Mouse (Mus musculus): Measurements from ENCODE around the gene Surf4. TPM values are rescaled to one million over a fixed set of nuclear protein-coding genes. Genes with fewer than 3 reads are reported as not detected.

Gene Surf4
- polyA plus RNA-seq, 1 experiment, result 54.9 TPM

DNA sequence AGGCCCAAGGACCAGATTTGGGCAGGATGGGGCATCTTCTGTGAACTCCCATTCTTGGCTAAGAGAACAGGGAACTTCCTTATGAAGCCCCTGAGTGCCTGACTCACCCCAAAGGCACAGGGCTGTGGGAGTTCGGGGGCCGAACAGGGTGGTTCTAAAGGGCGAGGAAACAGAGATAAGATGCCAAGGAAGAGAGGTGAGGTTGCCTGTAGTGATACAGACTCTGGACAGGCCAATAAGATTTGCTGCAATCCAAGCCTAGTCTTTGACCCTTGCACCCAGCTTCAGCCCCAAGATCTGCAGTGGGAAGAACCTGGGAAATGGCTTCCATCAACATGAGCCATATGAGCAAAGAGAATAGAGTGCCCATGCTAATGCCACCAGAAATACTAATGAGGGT, 9.5 kb upstream of the Surf4 start:
- 75% methylated on average over 3 of the region's 3 CpGs for WGBS
- DNase-seq, result no peak
- Histone ChIP-seq H3K27me3 (ENCODE audit: control insufficient read depth, insufficient read depth, low read length) (no peaks in the 10 kb centered on the region), H3K4me1 (ENCODE audit: control insufficient read depth, insufficient read depth, low read length) (no peaks in the 10 kb centered on the region), H3K4me3 (replicated peaks; ENCODE audit: insufficient read depth, low read depth, low read length) (no peak overlapping the region), H3K27ac (ENCODE audit: insufficient read depth, low read length) (no peak overlapping the region)
- no peak for TF ChIP-seq POLR2A (IDR thresholded peaks at IDR 0.05; ENCODE audit: borderline replicate concordance, insufficient read depth, low read length)
- TF ChIP-seq CTCF (IDR thresholded peaks at IDR 0.05; ENCODE audit: borderline replicate concordance, insufficient read depth, low read depth, low read length), result no peak

DNA sequence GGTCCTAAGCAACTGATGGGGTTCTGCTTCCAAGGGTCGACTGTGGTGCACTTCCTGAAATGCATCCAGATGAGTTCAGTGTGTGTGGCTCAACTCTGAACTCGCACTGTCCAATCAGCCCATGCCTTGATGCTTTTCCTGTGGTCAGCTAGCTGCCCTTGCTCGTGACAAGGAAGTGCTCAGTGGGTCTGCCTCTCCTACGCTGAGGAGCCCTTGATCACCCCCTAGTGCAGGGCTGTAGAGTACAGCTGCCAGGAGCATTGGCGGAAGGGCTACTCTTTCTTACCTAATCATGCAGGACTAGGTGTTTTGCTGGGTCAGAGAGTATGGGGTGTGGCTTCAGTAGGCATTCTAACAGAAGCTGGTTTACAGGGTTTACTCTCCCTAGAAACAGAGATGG, 7.8 kb upstream of the Surf4 start:
- no peak for DNase-seq
- Histone ChIP-seq H3K4me1 (ENCODE audit: control insufficient read depth, insufficient read depth, low read length) (no peaks in the 10 kb centered on the region), H3K27ac (ENCODE audit: insufficient read depth, low read length) (no peak overlapping the region), H3K27me3 (ENCODE audit: control insufficient read depth, insufficient read depth, low read length) (no peaks in the 10 kb centered on the region), H3K4me3 (replicated peaks; ENCODE audit: insufficient read depth, low read depth, low read length) (no peak overlapping the region)
- 44% methylated on average over 5 of the region's 5 CpGs for WGBS
- TF ChIP-seq POLR2A (IDR thresholded peaks at IDR 0.05; ENCODE audit: borderline replicate concordance, insufficient read depth, low read length) (no peak), CTCF (IDR thresholded peaks at IDR 0.05; ENCODE audit: borderline replicate concordance, insufficient read depth, low read depth, low read length) (no peak)

DNA sequence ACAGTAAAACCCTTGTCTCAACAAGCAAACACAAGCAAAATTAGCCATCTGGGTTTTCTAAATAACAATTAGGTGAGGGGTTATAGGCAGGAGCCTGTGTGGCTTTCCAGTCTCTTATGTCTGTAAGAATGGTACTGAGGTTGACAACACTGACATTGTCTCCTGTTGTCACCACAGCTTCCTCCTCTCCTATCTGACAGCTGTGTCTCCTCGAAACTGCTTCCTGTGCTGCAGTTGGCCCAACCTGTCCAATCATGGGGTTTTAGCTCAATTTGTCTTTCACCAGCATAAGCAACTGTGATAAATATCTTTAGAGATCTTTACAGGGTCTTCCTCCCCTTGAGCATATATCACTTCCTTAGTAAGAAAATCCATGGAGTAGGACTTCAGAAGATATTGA, 2.7 kb upstream of the Surf4 start:
- Histone ChIP-seq H3K4me3 (replicated peaks; ENCODE audit: insufficient read depth, low read depth, low read length) (no peak overlapping the region), H3K4me1 (ENCODE audit: control insufficient read depth, insufficient read depth, low read length) (peaks cover 4% of the 10 kb centered on the region; the same call in 1 of the 2 replicates), H3K27me3 (ENCODE audit: control insufficient read depth, insufficient read depth, low read length) (no peaks in the 10 kb centered on the region), H3K27ac (ENCODE audit: insufficient read depth, low read length) (no peak overlapping the region)
- 68% methylated on average over 1 of the region's 1 CpGs for WGBS
- DNase-seq, result no peak
- no peak for TF ChIP-seq CTCF (IDR thresholded peaks at IDR 0.05; ENCODE audit: borderline replicate concordance, insufficient read depth, low read depth, low read length)
- no peak for TF ChIP-seq POLR2A (IDR thresholded peaks at IDR 0.05; ENCODE audit: borderline replicate concordance, insufficient read depth, low read length)

DNA sequence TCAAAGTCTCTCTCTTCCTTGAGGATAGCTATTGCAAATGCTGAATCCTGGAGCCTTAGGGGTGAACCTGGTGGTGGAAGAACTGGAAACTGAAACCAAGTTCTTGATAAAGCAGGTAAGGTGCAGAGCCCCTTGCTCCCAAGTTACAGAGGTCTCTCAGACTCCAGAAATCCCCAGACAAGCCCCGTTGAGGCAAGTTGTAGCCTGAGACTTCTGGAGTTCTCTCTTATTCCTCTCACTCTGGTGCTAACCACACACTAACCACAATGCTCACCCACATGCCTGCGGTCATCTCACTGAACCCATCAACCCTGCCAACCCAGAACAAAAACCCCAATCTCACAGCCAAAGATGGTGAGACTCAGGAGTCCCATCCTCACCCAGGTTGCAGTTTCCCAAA, 1.6 kb upstream of the Surf4 start:
- 83% methylated on average over 2 of the region's 2 CpGs for whole genome bisulfite sequencing
- TF ChIP-seq POLR2A (IDR thresholded peaks at IDR 0.05; ENCODE audit: borderline replicate concordance, insufficient read depth, low read length), result no peak
- no peak for TF ChIP-seq CTCF (IDR thresholded peaks at IDR 0.05; ENCODE audit: borderline replicate concordance, insufficient read depth, low read depth, low read length)
- DNase-seq, result no peak
- Histone ChIP-seq H3K27me3 (ENCODE audit: control insufficient read depth, insufficient read depth, low read length) (no peaks in the 10 kb centered on the region), H3K4me1 (ENCODE audit: control insufficient read depth, insufficient read depth, low read length) (peaks cover 10% of the 10 kb centered on the region), H3K27ac (ENCODE audit: insufficient read depth, low read length) (no peak overlapping the region), H3K4me3 (replicated peaks; ENCODE audit: insufficient read depth, low read depth, low read length) (no peak overlapping the region)

DNA sequence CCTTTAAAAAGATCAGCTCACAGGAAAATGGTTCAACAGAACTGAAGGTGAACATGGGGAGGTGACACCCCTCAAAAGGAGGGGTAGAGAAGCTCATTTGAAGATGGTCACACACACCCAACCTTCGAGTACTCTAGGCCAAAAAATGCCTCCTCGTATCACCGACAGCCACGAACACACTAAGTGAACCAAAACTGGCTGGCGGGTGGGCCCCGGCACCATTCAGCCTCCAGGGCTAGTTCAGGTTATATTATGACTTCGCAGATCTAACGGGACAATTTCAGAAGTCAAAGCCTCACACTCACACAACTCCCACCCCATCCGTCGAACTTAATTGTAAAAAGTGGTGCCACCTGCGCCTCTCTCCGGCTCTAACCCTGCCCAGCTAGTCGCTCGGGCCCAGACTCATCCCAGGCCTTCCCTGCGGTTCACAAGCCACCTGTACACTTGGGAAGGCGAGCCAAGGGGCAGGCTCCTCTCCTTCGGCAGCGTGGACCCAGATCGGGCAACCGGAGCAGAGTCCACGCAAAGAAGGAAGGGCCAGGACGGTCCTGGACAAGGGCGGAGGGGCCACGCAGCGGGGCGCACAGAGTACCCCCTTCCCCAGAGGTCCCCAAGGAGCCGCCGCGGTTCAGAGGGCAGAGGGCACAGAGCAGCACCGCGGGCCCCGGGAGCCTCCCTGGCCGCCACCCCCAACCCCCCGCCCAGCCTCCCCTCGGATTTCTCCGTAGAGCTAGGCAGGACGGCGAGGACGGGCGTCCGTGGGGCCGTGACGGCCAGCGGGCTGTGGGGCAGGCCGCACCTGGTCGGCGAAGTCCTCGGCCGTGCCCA, 1.0 kb downstream of the Surf4 start:
- Histone ChIP-seq H3K27me3 (ENCODE audit: control insufficient read depth, insufficient read depth, low read length) (no peaks in the 10 kb centered on the region), H3K27ac (ENCODE audit: insufficient read depth, low read length) (peak overlapping the region; percentile 81; the same call in 1 of the 2 replicates), H3K4me1 (ENCODE audit: control insufficient read depth, insufficient read depth, low read length) (peaks cover 13% of the 10 kb centered on the region), H3K4me3 (replicated peaks; ENCODE audit: insufficient read depth, low read depth, low read length) (peak overlapping the region; percentile 85)
- DNase-seq, result peak; percentile 62 to 63
- TF ChIP-seq POLR2A (IDR thresholded peaks at IDR 0.05; ENCODE audit: borderline replicate concordance, insufficient read depth, low read length) (no peak), CTCF (IDR thresholded peaks at IDR 0.05; ENCODE audit: borderline replicate concordance, insufficient read depth, low read depth, low read length) (no peak)
- under 1% methylated on average over 49 of the region's 49 CpGs for WGBS

DNA sequence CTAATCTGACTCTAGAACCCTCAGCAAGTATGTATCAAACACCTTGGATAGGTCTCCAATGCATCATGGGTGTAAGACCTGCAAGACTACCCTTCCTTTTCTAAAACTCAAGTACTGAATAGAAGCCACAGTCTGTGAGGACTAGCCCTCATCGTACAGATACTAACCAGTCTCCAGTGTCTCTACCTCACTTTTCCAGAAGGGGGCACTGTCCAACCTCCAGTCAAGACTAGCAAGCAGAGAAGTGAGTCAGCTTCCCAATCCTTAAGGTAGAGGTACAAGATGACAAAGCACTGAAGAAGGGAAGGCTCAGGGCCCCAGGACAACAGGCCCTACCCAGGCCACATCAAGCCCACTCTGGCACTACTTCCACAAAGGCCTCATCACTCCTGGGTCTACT, 3.3 kb downstream of the Surf4 start:
- no peak overlapping the region for H3K27ac ChIP-seq (ENCODE audit: insufficient read depth, low read length)
- H3K4me3 ChIP-seq (replicated peaks; ENCODE audit: insufficient read depth, low read depth, low read length), result no peak overlapping the region
- peak; percentile 71 to 74 for DNase-seq
- TF ChIP-seq CTCF (IDR thresholded peaks at IDR 0.05; ENCODE audit: borderline replicate concordance, insufficient read depth, low read depth, low read length), result peak; percentile 68; the same call in 1 of the 2 replicates
- TF ChIP-seq POLR2A (IDR thresholded peaks at IDR 0.05; ENCODE audit: borderline replicate concordance, insufficient read depth, low read length), result no peak
- 6% methylated on average over 1 of the region's 1 CpGs for WGBS
- peaks cover 13% of the 10 kb centered on the region for H3K4me1 ChIP-seq (ENCODE audit: control insufficient read depth, insufficient read depth, low read length)
- no peaks in the 10 kb centered on the region for H3K27me3 ChIP-seq (ENCODE audit: control insufficient read depth, insufficient read depth, low read length)

DNA sequence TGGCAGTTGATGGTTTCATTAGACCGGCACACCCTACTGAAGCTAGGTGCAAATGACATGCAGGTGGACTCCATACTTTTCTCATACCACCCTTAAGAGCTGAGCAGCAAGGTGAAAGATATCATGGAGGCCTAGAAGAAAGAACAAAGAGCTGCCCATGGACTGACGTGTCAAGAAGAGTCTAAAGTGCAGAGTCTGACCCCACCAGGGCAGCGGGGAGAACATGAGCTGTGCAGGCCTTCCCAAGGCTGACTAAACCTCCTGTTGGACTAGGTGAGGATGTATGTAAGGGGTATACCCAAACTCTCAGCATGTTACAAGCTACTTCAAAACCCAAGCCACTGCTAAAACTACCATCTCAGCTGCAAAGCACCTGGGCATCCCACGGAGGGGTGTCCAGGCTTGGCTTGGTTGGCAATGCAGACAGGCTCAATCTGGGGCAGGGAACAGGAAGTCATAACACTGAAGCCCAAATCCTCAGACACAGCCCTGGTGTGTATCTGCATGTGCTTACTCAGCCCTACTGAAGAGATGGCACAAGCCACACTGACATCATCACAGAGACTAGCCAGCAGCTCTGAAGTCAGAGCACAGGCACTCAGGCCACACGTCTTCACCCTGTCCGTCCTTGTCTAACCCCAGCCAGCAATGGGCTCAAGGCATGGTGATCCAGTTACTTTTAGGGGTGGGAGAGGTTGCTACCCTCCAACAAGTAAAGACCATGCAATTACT, 5.8 kb downstream of the Surf4 start:
- Histone ChIP-seq H3K4me3 (replicated peaks; ENCODE audit: insufficient read depth, low read depth, low read length) (no peak overlapping the region), H3K27ac (ENCODE audit: insufficient read depth, low read length) (no peak overlapping the region), H3K4me1 (ENCODE audit: control insufficient read depth, insufficient read depth, low read length) (peaks cover 13% of the 10 kb centered on the region), H3K27me3 (ENCODE audit: control insufficient read depth, insufficient read depth, low read length) (no peaks in the 10 kb centered on the region)
- 73% methylated on average over 6 of the region's 6 CpGs for WGBS
- no peak for DNase-seq
- TF ChIP-seq POLR2A (IDR thresholded peaks at IDR 0.05; ENCODE audit: borderline replicate concordance, insufficient read depth, low read length) (no peak), CTCF (IDR thresholded peaks at IDR 0.05; ENCODE audit: borderline replicate concordance, insufficient read depth, low read depth, low read length) (no peak)
